Mouse (Mus musculus) adrenal gland, adult 18-20 months (tissue): ENCODE measurements at regions not wholly inside any gene's neighbourhood (a gene's known extent, or its start where the extent isn't known, plus 50 kb on each side); places are given as distances from the start of the nearest gene placed in this dataset.

ENCODE experiments used
- DNase-seq, 2 experiments: peaks; one replicate each; pipeline ENCODE4 v3.0.0; 2021 to 2022; ENCODE audit warnings: low spot score in 2 of 2

DNA sequence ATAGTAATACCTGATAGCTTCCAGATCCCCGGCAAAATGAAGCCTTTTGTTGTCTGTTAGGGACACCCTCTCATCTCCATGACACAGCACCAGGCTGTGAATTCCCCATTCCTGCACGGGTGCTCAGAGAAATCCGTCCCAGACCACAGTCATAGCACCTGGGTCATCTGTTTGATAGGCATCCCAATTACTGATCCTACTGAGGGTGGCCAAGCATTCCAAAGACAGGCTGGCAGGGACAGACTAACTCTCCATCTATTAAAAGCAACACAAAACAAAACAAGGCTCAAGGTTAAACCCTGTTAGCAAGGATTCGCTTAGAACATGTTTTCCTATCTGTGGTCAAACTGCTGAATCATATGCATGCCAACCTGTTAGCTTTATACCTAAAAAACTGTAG is 213.8 kb upstream of the Atp2b1 start:
- DNase-seq, result no peak

GRCm38 (mm10) chr10:98701285-98701684 is 212.9 kb upstream of the Atp2b1 start:
- no peak for DNase-seq

- no peak for DNase-seq
Observed at GRCm38 (mm10) chr10:98702470-98703215, 211.6 kb upstream of the Atp2b1 start.

DNA sequence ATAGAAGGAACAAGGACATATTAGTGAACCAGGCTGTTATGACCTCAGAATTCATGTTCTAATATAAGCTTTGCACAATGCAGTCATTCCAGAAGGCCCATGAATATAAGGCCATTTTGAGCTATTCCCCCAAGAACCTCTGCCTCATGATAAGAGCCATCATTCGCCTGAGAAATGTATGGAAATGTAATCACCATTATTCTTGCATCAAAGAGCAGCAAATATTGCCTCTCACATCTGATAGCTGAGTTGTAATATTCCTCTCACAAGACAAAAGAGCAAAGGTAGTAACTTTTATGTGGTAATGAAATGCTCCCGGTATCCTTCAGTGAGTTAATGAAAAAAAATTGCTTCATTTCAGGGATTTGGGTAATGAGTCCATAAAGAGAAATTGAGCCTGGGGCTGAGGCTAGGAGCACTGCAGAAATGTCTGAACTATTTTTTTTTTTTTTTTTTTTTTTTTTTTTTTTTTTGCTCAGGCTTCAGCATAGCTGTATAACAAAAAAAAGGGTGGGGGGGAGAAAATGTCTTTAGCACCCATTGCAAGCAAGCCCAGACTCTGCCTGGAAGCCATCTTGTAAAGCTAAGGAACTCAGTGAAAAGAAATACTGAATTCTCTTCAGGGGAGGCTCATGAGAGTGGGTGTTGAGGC is 210.4 kb upstream of the Atp2b1 start:
- no peak for DNase-seq

GRCm38 (mm10) chr10:98704559-98704958 is 209.6 kb upstream of the Atp2b1 start:
- no peak for DNase-seq

GRCm38 (mm10) chr10:98717856-98718255 is 196.3 kb upstream of the Atp2b1 start:
- DNase-seq, result no peak

- DNase-seq, result no peak
Observed at GRCm38 (mm10) chr10:98718706-98719105, 195.5 kb upstream of the Atp2b1 start.

DNA sequence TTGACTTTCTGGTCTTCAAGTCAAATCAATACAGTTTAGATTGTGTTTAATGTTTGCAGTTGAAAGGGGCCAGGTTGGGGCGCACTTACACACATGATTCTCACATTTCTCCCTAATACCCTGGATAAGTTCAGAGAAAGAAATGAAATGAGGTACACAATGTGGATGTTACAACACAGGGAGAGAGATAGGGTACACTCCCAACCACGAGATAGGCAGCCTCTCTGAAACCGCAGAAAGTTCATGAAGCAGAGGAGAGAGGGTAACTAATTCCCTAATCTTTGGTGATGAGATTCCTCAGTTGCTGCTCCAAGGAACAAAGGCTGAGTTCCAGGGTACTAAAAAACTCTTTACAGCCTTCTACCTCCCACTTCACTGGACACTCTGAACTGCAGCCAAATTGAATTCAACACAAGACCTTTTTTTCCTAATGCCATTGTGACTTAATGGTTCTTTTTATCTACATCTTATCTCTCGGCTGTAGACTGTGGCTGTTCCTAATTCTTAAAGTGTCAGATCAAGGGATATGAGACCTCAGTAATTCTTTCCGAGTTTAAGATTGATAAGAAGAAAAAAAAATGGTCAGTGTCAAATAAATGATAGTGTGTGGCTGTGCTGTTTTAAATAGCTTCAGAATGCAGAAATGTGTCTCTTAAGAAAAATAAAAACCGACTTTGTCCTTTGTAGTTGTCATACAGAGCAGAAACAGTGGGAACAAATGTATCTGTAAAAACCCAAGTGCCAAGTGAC is 193.8 kb upstream of the Atp2b1 start:
- DNase-seq, result no peak

DNA sequence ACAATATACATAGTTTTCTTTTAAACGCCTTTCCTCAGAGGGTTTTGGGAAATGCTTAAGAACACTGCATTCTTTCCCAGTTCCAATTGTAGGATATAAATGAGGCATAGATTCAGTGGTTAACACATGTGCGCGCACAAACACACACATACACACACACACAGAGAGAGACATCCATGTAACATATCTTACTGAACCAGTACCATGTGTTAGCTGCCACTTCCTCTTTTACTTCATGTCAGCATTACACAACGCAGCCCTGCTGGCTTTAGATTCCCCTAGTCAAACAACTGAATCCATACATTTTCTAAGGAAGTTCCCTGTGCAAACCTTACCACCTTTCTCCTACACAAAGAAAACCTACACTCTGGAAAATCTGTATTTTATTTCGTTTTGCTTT is 189.1 kb upstream of the Atp2b1 start:
- no peak for DNase-seq

DNA sequence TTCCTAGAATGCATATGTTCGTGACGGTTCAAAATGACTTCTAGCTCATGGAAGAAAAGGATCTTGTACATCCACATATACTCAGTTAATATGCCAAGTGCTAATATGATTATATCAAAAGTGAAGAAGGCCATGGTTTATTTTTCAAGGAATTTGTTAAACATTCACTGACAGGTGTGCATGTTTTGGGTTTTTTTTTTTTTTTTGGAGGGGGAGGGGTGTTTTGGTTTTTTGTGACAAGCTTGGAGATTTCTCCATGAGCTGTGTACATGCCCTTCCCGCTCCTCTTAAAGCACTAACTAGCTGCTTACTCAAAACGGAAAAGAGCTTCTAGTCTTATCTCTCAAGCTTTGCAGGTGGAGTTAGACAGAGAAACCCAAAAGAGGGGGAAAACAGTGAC is 187.1 kb upstream of the Atp2b1 start:
- no peak for DNase-seq

DNA sequence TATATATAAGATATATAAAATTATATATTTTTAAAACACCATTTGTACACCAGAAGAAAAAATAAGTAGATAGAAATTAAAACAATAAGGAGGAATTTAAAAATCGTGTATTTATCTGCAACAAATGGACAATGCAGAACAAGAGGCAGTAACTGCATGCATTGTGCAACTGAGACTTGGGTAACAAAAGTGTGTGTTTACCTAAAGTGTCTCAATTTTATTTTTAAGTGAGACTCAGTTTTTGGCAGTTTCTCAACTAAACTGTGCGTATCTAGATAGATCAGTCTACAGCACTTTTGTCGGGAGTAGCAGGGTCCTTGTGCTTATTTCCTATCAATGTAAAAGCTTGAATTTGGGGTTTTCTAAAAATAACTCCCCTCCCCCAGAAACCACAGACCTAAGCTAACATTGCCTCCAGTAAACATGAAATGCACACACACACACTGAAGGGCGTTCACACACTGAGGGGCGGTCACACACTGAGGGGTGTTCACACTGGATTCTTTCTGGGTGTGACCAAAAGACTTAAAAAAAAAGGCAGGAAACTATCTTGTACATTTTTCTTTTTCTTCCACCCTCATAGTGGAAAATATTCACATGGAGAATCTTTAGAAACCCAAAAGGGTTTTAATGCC is 185.7 kb upstream of the Atp2b1 start:
- DNase-seq, result no peak

GRCm38 (mm10) chr10:98733950-98734585 is 180.1 kb upstream of the Atp2b1 start:
- DNase-seq, result no peak

- DNase-seq, result no peak
Observed at GRCm38 (mm10) chr10:98740507-98741147, 173.6 kb upstream of the Atp2b1 start.

DNA sequence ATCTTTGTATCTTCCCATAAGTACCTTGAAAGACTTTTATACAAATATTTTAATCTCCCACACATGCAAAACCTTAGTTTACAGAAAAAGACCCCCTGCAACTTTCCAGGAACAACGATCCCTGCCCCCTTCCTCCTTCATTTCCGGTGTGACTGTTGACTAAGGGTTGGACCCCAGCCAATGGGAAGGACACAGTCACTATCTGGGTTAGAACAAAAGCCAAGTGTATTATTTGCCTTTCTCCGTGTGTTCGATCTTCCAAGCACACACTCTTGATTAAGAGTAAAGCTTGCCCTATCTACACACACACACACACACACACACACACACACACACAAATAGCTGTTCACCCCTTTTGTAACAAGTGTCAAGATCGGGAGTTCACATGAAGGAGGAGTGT is 172.8 kb upstream of the Atp2b1 start:
- DNase-seq, result no peak

GRCm38 (mm10) chr10:98742822-98743605 is 171.2 kb upstream of the Atp2b1 start:
- peak; percentile 15 to 22 for DNase-seq

- DNase-seq, result no peak
Observed at GRCm38 (mm10) chr10:98744246-98744645, 170.0 kb upstream of the Atp2b1 start.

- DNase-seq, result no peak
Observed at GRCm38 (mm10) chr10:98744662-98745061, 169.5 kb upstream of the Atp2b1 start.

- DNase-seq, result no peak
Observed at GRCm38 (mm10) chr10:98745409-98745808, 168.8 kb upstream of the Atp2b1 start.

DNA sequence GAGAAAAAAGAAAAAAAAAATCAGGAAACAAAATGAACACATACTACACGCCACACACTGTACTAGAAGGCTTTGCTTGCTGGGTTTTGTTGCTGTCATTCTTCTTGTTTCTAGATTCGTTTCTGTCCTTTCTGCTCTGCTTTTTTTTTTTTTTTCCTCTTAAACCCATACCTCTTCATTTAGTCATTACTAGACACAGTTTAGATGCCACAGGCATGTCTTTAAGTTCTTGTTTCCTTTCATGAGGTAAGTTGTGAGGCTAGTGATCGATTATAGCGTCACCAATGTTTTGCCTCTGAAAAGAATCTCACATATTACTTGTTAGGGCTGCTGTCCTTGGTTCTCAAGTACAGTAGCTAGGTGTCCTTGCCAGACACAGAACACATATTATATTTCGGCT is 168.3 kb upstream of the Atp2b1 start:
- no peak for DNase-seq
